Mouse (Mus musculus) liver, embryonic 14.5 days (tissue): ENCODE data around the gene Carns1. TPM values are rescaled to one million over a fixed set of nuclear protein-coding genes. Genes with fewer than 3 reads are reported as not detected.

ENCODE experiments used
- ATAC-seq: fragments of 200-750 bp; cut with Nextera tagmentation; 2 replicates; pipeline ENCODE4 v1.8.0; 2017; ENCODE audit warnings: moderate number of reproducible peaks, mild to moderate bottlenecking, moderate library complexity; ENCODE audit not compliant: insufficient read depth
- DNase-seq, 3 experiments: peaks; one replicate each; pipeline ENCODE4 v3.0.0-alpha.2; 2012 to 2013; ENCODE audit warnings: low read depth in 3 of 3, low spot score in 3 of 3
- H3K27ac ChIP-seq: fragments of 300-500 bp; sonication (generic); 2 replicates; pipeline ENCODE4 v1.5.1; 2014; ENCODE audit warnings: moderate library complexity, mild to moderate bottlenecking, control low read depth, inconsistent platforms
- H3K27me3 ChIP-seq: fragments of 300-500 bp; sonication (generic); 2 replicates; pipeline ENCODE4 v1.6.1; 2014; ENCODE audit warnings: mild to moderate bottlenecking, low read length, moderate library complexity; ENCODE audit not compliant: control insufficient read depth, insufficient read depth
- H3K36me3 ChIP-seq: fragments of 300-500 bp; sonication (generic); replicated peaks from 2 replicates; pipeline ENCODE4 v1.6.1; 2014; ENCODE audit warnings: low read depth; ENCODE audit not compliant: control insufficient read depth, insufficient read depth
- H3K4me1 ChIP-seq, 2 experiments: fragments of 200-500 bp in 1 of 2; fragments of 300-500 bp in 1 of 2; sonication (generic) in 1 of 2; replicated peaks; 2 replicates each; pipeline ENCODE4 v1.6.1; 2012 to 2014; ENCODE audit warnings: antibody characterized with exemption in 1 of 2, inconsistent platforms in 1 of 2, low read length in 1 of 2; ENCODE audit not compliant: control insufficient read depth in 2 of 2, insufficient read depth in 2 of 2
- H3K4me2 ChIP-seq: fragments of 300-500 bp; sonication (generic); 2 replicates; pipeline ENCODE4 v1.6.1; 2014; ENCODE audit warnings: low read depth, mild to moderate bottlenecking, control low read depth, moderate library complexity
- H3K4me3 ChIP-seq, 2 experiments: fragments of 200-500 bp in 1 of 2; fragments of 300-500 bp in 1 of 2; sonication (generic) in 1 of 2; 2 replicates each; pipeline ENCODE4 v1.5.1; 2012 to 2014; ENCODE audit warnings: low read depth in 2 of 2, low read length in 2 of 2, mild to moderate bottlenecking in 2 of 2, control low read depth in 1 of 2, inconsistent platforms in 1 of 2, moderate library complexity in 1 of 2; ENCODE audit not compliant: insufficient read depth in 1 of 2
- H3K9ac ChIP-seq: fragments of 300-500 bp; sonication (generic); replicated peaks from 2 replicates; pipeline ENCODE4 v1.6.1; 2014; ENCODE audit warnings: mild to moderate bottlenecking, control low read depth, moderate library complexity
- H3K9me3 ChIP-seq: fragments of 300-500 bp; sonication (generic); 2 replicates; pipeline ENCODE4 v1.6.1; 2016; ENCODE audit warnings: low read length, mixed read lengths; ENCODE audit not compliant: control insufficient read depth
- CTCF ChIP-seq: IDR thresholded peaks from 2 replicates; pipeline ENCODE4 v1.5.1; 2016; ENCODE audit warnings: antibody characterized with exemption, low read depth, control low read depth
- EP300 ChIP-seq: IDR thresholded peaks from 2 replicates; pipeline ENCODE4 v1.6.1; 2016; ENCODE audit warnings: antibody characterized with exemption, low read depth
- WGBS: fragments of 180-500 bp; shearing (Covaris S2); extraction: QIAGEN DNeasy Blood & Tissue Kit; methylation state at CpG from one replicate; pipeline ENCODE4 v1.1.7; 2014; ENCODE audit not compliant: insufficient replicate concordance; 5-methylcytosine and 5-hydroxymethylcytosine counted together
- polyA plus RNA-seq, 2 experiments: library from polyadenylated mRNA; depleted of rRNA in 1 of 2; stranded (reverse) in 1 of 2; unstranded in 1 of 2; fragments of >200 nt; fragmentation: Nextera tagmentation in 1 of 2; extraction: Ambion mirVana in 1 of 2; gene quantifications; 2 replicates each; pipeline versions ENCODE4 v1.2.1 to v1.2.3; 2012 to 2014

Gene Carns1
- polyA plus RNA-seq, 2 experiments = 0.18 to 0.32 TPM

GRCm38 (mm10) chr19:4203148-4203547 lies 27.9 kb upstream of the Carns1 start:
- Histone ChIP-seq H3K4me3 (no peak overlapping the region), H3K4me2 (no peak overlapping the region), H3K27me3 (no peaks in the 10 kb centered on the region; the same call in none of the 2 replicates), H3K27ac (no peak overlapping the region), H3K4me1 (peaks cover 8 to 23% of the 10 kb centered on the region in 2 experiments), H3K9me3 (no peaks in the 10 kb centered on the region), H3K36me3 (peaks cover 8% of the 10 kb centered on the region), H3K9ac (no peak overlapping the region)
- no peak for DNase-seq
- ATAC-seq = no peak
- 45% methylated on average over 3 of the region's 3 CpGs for WGBS
- TF ChIP-seq CTCF (peak; percentile 16; the same call in 1 of the 2 replicates), EP300 (no peak)

GRCm38 (mm10) chr19:4202149-4202548 lies 26.9 kb upstream of the Carns1 start:
- no peak for TF ChIP-seq CTCF
- TF ChIP-seq EP300 = no peak
- no peaks in the 10 kb centered on the region; the same call in none of the 2 replicates for H3K27me3 ChIP-seq
- ATAC-seq (no peak), DNase-seq (no peak)
- H3K4me3 ChIP-seq = peak overlapping the region; percentile 68 to 91
- no peak overlapping the region for H3K27ac ChIP-seq
- WGBS = 47% methylated on average over 7 of the region's 7 CpGs
- peak overlapping the region; percentile 98 for H3K4me2 ChIP-seq
- peaks cover 8 to 23% of the 10 kb centered on the region in 2 experiments for H3K4me1 ChIP-seq
- H3K36me3 ChIP-seq = peaks cover 15% of the 10 kb centered on the region
- H3K9me3 ChIP-seq = no peaks in the 10 kb centered on the region
- peak overlapping the region; percentile 53; the same call in 1 of the 2 replicates for H3K9ac ChIP-seq

GRCm38 (mm10) chr19:4201291-4201909 lies 26.1 kb upstream of the Carns1 start, which contains the start of gene Rad9a:
Rad9a (minus strand) TSS chr19:4201662.
- H3K27ac ChIP-seq = peak within 1 kb of the TSS; percentile 79
- TF ChIP-seq CTCF (no peak), EP300 (no peak)
- WGBS = 0% methylated on average over 34 of the region's 34 CpGs
- H3K4me1 ChIP-seq = peaks cover 8 to 23% of the 10 kb centered on the region in 2 experiments
- H3K27me3 ChIP-seq = no peaks in the 10 kb centered on the region; the same call in none of the 2 replicates
- no peaks in the 10 kb centered on the region for H3K9me3 ChIP-seq
- peaks cover 22% of the 10 kb centered on the region for H3K36me3 ChIP-seq
- peak within 1 kb of the TSS; percentile 98 for H3K4me2 ChIP-seq
- peak within 1 kb of the TSS; percentile 89 to 91 for H3K4me3 ChIP-seq
- H3K9ac ChIP-seq = peak within 1 kb of the TSS; percentile 96
- peak; percentile 98 for DNase-seq
- ATAC-seq = peak; percentile 86

- no peak for ATAC-seq
- Histone ChIP-seq H3K4me3 (no peak overlapping the region), H3K4me1 (peaks cover 15 to 29% of the 10 kb centered on the region in 2 experiments), H3K27ac (no peak overlapping the region), H3K36me3 (peaks cover 55% of the 10 kb centered on the region), H3K9ac (no peak overlapping the region), H3K27me3 (no peaks in the 10 kb centered on the region), H3K4me2 (no peak overlapping the region), H3K9me3 (no peaks in the 10 kb centered on the region)
- TF ChIP-seq CTCF (no peak), EP300 (no peak)
- WGBS = 57% methylated on average over 3 of the region's 3 CpGs
- no peak for DNase-seq
Observed at GRCm38 (mm10) chr19:4197180-4197579, 21.9 kb upstream of the Carns1 start.

- ATAC-seq (no peak), DNase-seq (no peak)
- no peak overlapping the region for H3K4me3 ChIP-seq
- TF ChIP-seq CTCF = no peak
- no peak for TF ChIP-seq EP300
- no peak overlapping the region for H3K9ac ChIP-seq
- H3K4me1 ChIP-seq = peaks cover 16 to 25% of the 10 kb centered on the region in 2 experiments
- no peaks in the 10 kb centered on the region for H3K27me3 ChIP-seq
- H3K9me3 ChIP-seq = no peaks in the 10 kb centered on the region
- H3K4me2 ChIP-seq = no peak overlapping the region
- H3K36me3 ChIP-seq = peaks cover 55% of the 10 kb centered on the region
- H3K27ac ChIP-seq = no peak overlapping the region
- 54% methylated on average over 5 of the region's 5 CpGs for WGBS
Observed at GRCm38 (mm10) chr19:4196548-4196947, 21.3 kb upstream of the Carns1 start.
